Comparison of ENCODE assay signal across 11 mouse cellular contexts in genomic region chr7:44247971-44248370, GRCm38 (mm10). TPM values are rescaled to one million over a fixed set of nuclear protein-coding genes. Genes with fewer than 3 reads are reported as not detected.
DNase-seq lines count a peak whose midpoint lies in the region; ATAC-seq lines count a peak whose summit lies in the region.
"Had no signal": no experiment of that assay in that cellular context is flagged by ENCODE, and none has a peak within 500 bp of the region (broad histone marks: within the 10 kb centered on the region; RNA-seq: fewer than 3 reads in every experiment).

No protein-coding gene starts in this region.

- H3K4me3 ChIP-seq in heart, embryonic 16.5 days (ENCODE audit: low read length) = peak overlapping the region; percentile 95
- peak overlapping the region; percentile 95 for H3K4me3 ChIP-seq in embryonic facial prominence, embryonic 11.5 days (ENCODE audit: low read depth, low read length)
- peak overlapping the region; percentile 92 for H3K4me3 ChIP-seq in intestine, embryonic 14.5 days (ENCODE audit: low read depth, low read length)
- peak overlapping the region; percentile 87 for H3K4me3 ChIP-seq in midbrain, embryonic 16.5 days (ENCODE audit: low read depth, low read length)

- peak overlapping the region; percentile 94 for H3K9ac ChIP-seq in heart, embryonic 16.5 days (ENCODE audit: low read length)
- no peak overlapping the region for H3K9ac ChIP-seq in embryonic facial prominence, embryonic 11.5 days (replicated peaks; ENCODE audit: low read length)
- peak overlapping the region; percentile 98 for H3K9ac ChIP-seq in intestine, embryonic 14.5 days (ENCODE audit: low read length)
- peak overlapping the region; percentile 96; the same call in 1 of the 2 replicates for H3K9ac ChIP-seq in midbrain, embryonic 16.5 days (ENCODE audit: low read depth, low read length)

- no peaks in the 10 kb centered on the region for H3K9me3 ChIP-seq in heart, embryonic 16.5 days (replicated peaks; ENCODE audit: control insufficient read depth, low read length)
- no peaks in the 10 kb centered on the region for H3K9me3 ChIP-seq in embryonic facial prominence, embryonic 11.5 days (replicated peaks; ENCODE audit: control insufficient read depth, low read length)
- H3K9me3 ChIP-seq in intestine, embryonic 14.5 days (ENCODE audit: control insufficient read depth, low read length) = no peaks in the 10 kb centered on the region
- H3K9me3 ChIP-seq in midbrain, embryonic 16.5 days (replicated peaks; ENCODE audit: control insufficient read depth, low read length, poor library complexity, severe bottlenecking) = no peaks in the 10 kb centered on the region

- intact Hi-C loops in gastrocnemius, postnatal 36 days (cut with DNase I) = no loop called here

- no peak for ATAC-seq in heart, embryonic 16.5 days (replicated peaks; ENCODE audit: extremely low read depth, insufficient read depth, low FRiP score)
- ATAC-seq in embryonic facial prominence, embryonic 11.5 days (replicated peaks; ENCODE audit: insufficient number of reproducible peaks, low FRiP score, low TSS enrichment, low read depth) = no peak
- no peak for ATAC-seq in intestine, embryonic 14.5 days (replicated peaks; ENCODE audit: low FRiP score, low TSS enrichment, low read depth)
- ATAC-seq in midbrain, embryonic 16.5 days = no peak

- peaks cover 18% of the 10 kb centered on the region for H3K4me1 ChIP-seq in heart, embryonic 16.5 days (ENCODE audit: control insufficient read depth, insufficient read depth, low read length)
- H3K4me1 ChIP-seq in embryonic facial prominence, embryonic 11.5 days (ENCODE audit: control insufficient read depth, insufficient read depth, low read length) = no peaks in the 10 kb centered on the region
- peaks cover 18% of the 10 kb centered on the region for H3K4me1 ChIP-seq in intestine, embryonic 14.5 days (replicated peaks; ENCODE audit: control insufficient read depth, insufficient read depth, low read length)
- peaks cover 16% of the 10 kb centered on the region for H3K4me1 ChIP-seq in midbrain, embryonic 16.5 days (ENCODE audit: control insufficient read depth, insufficient read depth, low read length)

- H3K4me2 ChIP-seq in heart, embryonic 16.5 days (ENCODE audit: low read depth, low read length) = peak overlapping the region; percentile 91
- peak overlapping the region; percentile 54 for H3K4me2 ChIP-seq in embryonic facial prominence, embryonic 11.5 days (ENCODE audit: low read depth, low read length)
- peak overlapping the region; percentile 88 for H3K4me2 ChIP-seq in intestine, embryonic 14.5 days (ENCODE audit: low read length)
- peak overlapping the region; percentile 77 for H3K4me2 ChIP-seq in midbrain, embryonic 16.5 days (ENCODE audit: low read length)

- no peak for DNase-seq in heart, adult 11 months
- DNase-seq in embryonic facial prominence, embryonic 11.5 days (ENCODE audit: low spot score) = no peak
- DNase-seq in intestine, embryonic 14.5 days (ENCODE audit: low spot score) = no peak
- no peak for DNase-seq in spleen, postnatal 36 days (ENCODE audit: low spot score in 2 of 2)
- no peak for DNase-seq in urinary bladder, adult 2 months (ENCODE audit: low spot score)
- no peak for DNase-seq in gastrocnemius, postnatal 36 days
- DNase-seq: gastrocnemius, postnatal 10 days; retina, postnatal 1 day had no signal

- H3K36me3 ChIP-seq in heart, embryonic 16.5 days (ENCODE audit: control insufficient read depth, insufficient read depth) = peaks cover 27% of the 10 kb centered on the region
- peaks cover 9% of the 10 kb centered on the region for H3K36me3 ChIP-seq in embryonic facial prominence, embryonic 11.5 days (replicated peaks; ENCODE audit: control insufficient read depth, insufficient read depth, low read depth, low read length)
- peaks cover 48% of the 10 kb centered on the region for H3K36me3 ChIP-seq in intestine, embryonic 14.5 days (ENCODE audit: control insufficient read depth, insufficient read depth, low read length)
- peaks cover 10% of the 10 kb centered on the region for H3K36me3 ChIP-seq in midbrain, embryonic 16.5 days (ENCODE audit: control insufficient read depth, insufficient read depth, low read length)

- no peaks in the 10 kb centered on the region for H3K27me3 ChIP-seq in heart, embryonic 16.5 days (ENCODE audit: control insufficient read depth, insufficient read depth, low read length)
- no peaks in the 10 kb centered on the region for H3K27me3 ChIP-seq in embryonic facial prominence, embryonic 11.5 days (ENCODE audit: control insufficient read depth, insufficient read depth, low read length)
- no peaks in the 10 kb centered on the region for H3K27me3 ChIP-seq in intestine, embryonic 14.5 days (replicated peaks; ENCODE audit: control insufficient read depth, insufficient read depth, low read length)
- H3K27me3 ChIP-seq in midbrain, embryonic 16.5 days (ENCODE audit: control insufficient read depth, insufficient read depth, low read depth, low read length) = no peaks in the 10 kb centered on the region

- WGBS in heart, embryonic 16.5 days = 88% methylated on average over 2 of the region's 2 CpGs
- WGBS in embryonic facial prominence, embryonic 11.5 days = 91% methylated on average over 2 of the region's 2 CpGs
- 88% methylated on average over 2 of the region's 2 CpGs for WGBS in intestine, embryonic 14.5 days
- 95% methylated on average over 2 of the region's 2 CpGs for WGBS in midbrain, embryonic 16.5 days

- no peak overlapping the region for H3K27ac ChIP-seq in heart, embryonic 16.5 days (ENCODE audit: low read length)
- no peak overlapping the region for H3K27ac ChIP-seq in embryonic facial prominence, embryonic 11.5 days (replicated peaks; ENCODE audit: low read depth, low read length)
- no peak overlapping the region for H3K27ac ChIP-seq in intestine, embryonic 14.5 days (ENCODE audit: low read depth)
- H3K27ac ChIP-seq in midbrain, embryonic 16.5 days (ENCODE audit: low read length) = no peak overlapping the region
- H3K27ac ChIP-seq: left cerebral cortex, adult 2 months had no signal

RNA-seq across cellular contexts. Expression of gene 2410002F23Rik, which starts 1.4 kb away (rescaled TPM):
- 73.1 and 78.4 TPM in 2 replicates for polyA plus RNA-seq in heart, embryonic 16.5 days (2015; fragmentation: Nextera tagmentation; extraction: Ambion mirVana)
- polyA plus RNA-seq in embryonic facial prominence, embryonic 11.5 days (2014; fragmentation: Nextera tagmentation; extraction: Ambion mirVana) = 121 and 132 TPM in 2 replicates
- polyA plus RNA-seq in intestine, embryonic 14.5 days (2014; fragmentation: Nextera tagmentation; extraction: Ambion mirVana) = 124 and 129 TPM in 2 replicates
- 225 and 237 TPM in 2 replicates for polyA plus RNA-seq in midbrain, embryonic 16.5 days (2015; fragmentation: Nextera tagmentation; extraction: Ambion mirVana)
- polyA plus RNA-seq in urinary bladder, adult 2 months (2012; rRNA removed) = 100 and 125 TPM in 2 replicates
- total RNA-seq in gastrocnemius, postnatal 36 days (2021) = 1 to 10 TPM; 6.3 to 8.2 TPM

RNA-seq across cellular contexts. Expression of gene 1700028J19Rik, which starts 1.5 kb away (rescaled TPM):
- polyA plus RNA-seq in heart, embryonic 16.5 days (2015; fragmentation: Nextera tagmentation; extraction: Ambion mirVana) = 0.95 and 1.2 TPM in 2 replicates
- polyA plus RNA-seq in embryonic facial prominence, embryonic 11.5 days (2014; fragmentation: Nextera tagmentation; extraction: Ambion mirVana) = 1.00 and 1.9 TPM in 2 replicates
- polyA plus RNA-seq in intestine, embryonic 14.5 days (2014; fragmentation: Nextera tagmentation; extraction: Ambion mirVana) = 1.1 and 1.6 TPM in 2 replicates
- 1.1 and 1.5 TPM in 2 replicates for polyA plus RNA-seq in midbrain, embryonic 16.5 days (2015; fragmentation: Nextera tagmentation; extraction: Ambion mirVana)
- polyA plus RNA-seq in urinary bladder, adult 2 months (2012; rRNA removed) = 0.71 and 1.1 TPM in 2 replicates
- total RNA-seq in gastrocnemius, postnatal 36 days (2021) = under 1 TPM; 0.23 to 0.30 TPM

RNA-seq across cellular contexts. Expression of gene Acp4, which starts 9.2 kb away (rescaled TPM):
- polyA plus RNA-seq in heart, embryonic 16.5 days (2015; fragmentation: Nextera tagmentation; extraction: Ambion mirVana) = not detected in 2 replicates
- not detected in 2 replicates for polyA plus RNA-seq in embryonic facial prominence, embryonic 11.5 days (2014; fragmentation: Nextera tagmentation; extraction: Ambion mirVana)
- not detected in 2 replicates for polyA plus RNA-seq in intestine, embryonic 14.5 days (2014; fragmentation: Nextera tagmentation; extraction: Ambion mirVana)
- polyA plus RNA-seq in midbrain, embryonic 16.5 days (2015; fragmentation: Nextera tagmentation; extraction: Ambion mirVana) = 0.14 TPM in 1 of 2 replicates, not detected in the other
- not detected in 2 replicates for polyA plus RNA-seq in urinary bladder, adult 2 months (2012; rRNA removed)
- not detected for total RNA-seq in gastrocnemius, postnatal 36 days (2021)
- total RNA-seq: gastrocnemius, postnatal 10 days; left cerebral cortex, adult 2 months had no signal

RNA-seq across cellular contexts. Expression of gene Gm36864, which starts 12.0 kb away (rescaled TPM):
- not detected in 2 replicates for polyA plus RNA-seq in heart, embryonic 16.5 days (2015; fragmentation: Nextera tagmentation; extraction: Ambion mirVana)
- not detected in 2 replicates for polyA plus RNA-seq in embryonic facial prominence, embryonic 11.5 days (2014; fragmentation: Nextera tagmentation; extraction: Ambion mirVana)
- polyA plus RNA-seq in intestine, embryonic 14.5 days (2014; fragmentation: Nextera tagmentation; extraction: Ambion mirVana) = not detected in 2 replicates
- not detected in 2 replicates for polyA plus RNA-seq in midbrain, embryonic 16.5 days (2015; fragmentation: Nextera tagmentation; extraction: Ambion mirVana)
- polyA plus RNA-seq in urinary bladder, adult 2 months (2012; rRNA removed) = not detected in 2 replicates
- not detected for total RNA-seq in gastrocnemius, postnatal 36 days (2021)
- total RNA-seq: gastrocnemius, postnatal 10 days; left cerebral cortex, adult 2 months had no signal

RNA-seq across cellular contexts. Expression of gene Gm15517, which starts 13.3 kb away (rescaled TPM):
- polyA plus RNA-seq in heart, embryonic 16.5 days (2015; fragmentation: Nextera tagmentation; extraction: Ambion mirVana) = not detected in 2 replicates
- 2.3 TPM in 1 of 2 replicates, not detected in the other for polyA plus RNA-seq in embryonic facial prominence, embryonic 11.5 days (2014; fragmentation: Nextera tagmentation; extraction: Ambion mirVana)
- not detected in 2 replicates for polyA plus RNA-seq in intestine, embryonic 14.5 days (2014; fragmentation: Nextera tagmentation; extraction: Ambion mirVana)
- not detected in 2 replicates for polyA plus RNA-seq in midbrain, embryonic 16.5 days (2015; fragmentation: Nextera tagmentation; extraction: Ambion mirVana)
- 0.65 TPM in 1 of 2 replicates, not detected in the other for polyA plus RNA-seq in urinary bladder, adult 2 months (2012; rRNA removed)
- not detected for total RNA-seq in gastrocnemius, postnatal 36 days (2021)
- total RNA-seq: gastrocnemius, postnatal 10 days; left cerebral cortex, adult 2 months had no signal
